Mouse (Mus musculus): ENCODE measurements at regions not wholly inside any gene's neighbourhood (a gene's known extent, or its start where the extent isn't known, plus 50 kb on each side); places are given as distances from the start of the nearest gene placed in this dataset.

DNA sequence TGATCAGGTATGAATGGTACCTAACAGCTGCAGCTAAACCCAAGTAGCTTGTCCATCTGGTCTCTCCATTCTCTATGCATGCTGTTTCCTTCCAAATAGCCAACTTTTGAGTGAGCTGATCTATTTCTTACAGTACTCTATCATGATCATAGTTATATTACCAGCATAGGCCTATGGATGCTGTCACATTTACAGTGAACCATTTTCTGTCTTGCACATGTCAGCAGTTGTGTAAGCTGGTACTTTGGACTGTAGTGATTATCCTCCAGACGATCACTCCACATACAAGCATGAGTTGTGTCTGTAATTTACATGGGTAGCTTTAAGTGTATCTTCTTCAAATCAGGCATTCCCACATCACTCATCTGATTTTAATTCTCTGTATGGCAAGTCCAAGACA lies 158.2 kb upstream of the Mctp2 start:
- no peak for TF ChIP-seq CTCF (IDR thresholded peaks at IDR 0.05)
- ChIA-PET POLR2A (no interaction called here), CTCF (interaction anchor here (1.6 kb wide), 1 partner anchor 22 kb away, joined by 3 read pairs; no protein-coding TSS in a partner anchor)
- no peak for DNase-seq (ENCODE audit: low read depth, low spot score)
- no peaks in the 10 kb centered on the region for H3K27me3 ChIP-seq
- no peak for ATAC-seq
- in situ Hi-C loops (cut with MboI; ENCODE audit: low pct_unique_long_range_greater_than_20kb): no loop called here

DNA sequence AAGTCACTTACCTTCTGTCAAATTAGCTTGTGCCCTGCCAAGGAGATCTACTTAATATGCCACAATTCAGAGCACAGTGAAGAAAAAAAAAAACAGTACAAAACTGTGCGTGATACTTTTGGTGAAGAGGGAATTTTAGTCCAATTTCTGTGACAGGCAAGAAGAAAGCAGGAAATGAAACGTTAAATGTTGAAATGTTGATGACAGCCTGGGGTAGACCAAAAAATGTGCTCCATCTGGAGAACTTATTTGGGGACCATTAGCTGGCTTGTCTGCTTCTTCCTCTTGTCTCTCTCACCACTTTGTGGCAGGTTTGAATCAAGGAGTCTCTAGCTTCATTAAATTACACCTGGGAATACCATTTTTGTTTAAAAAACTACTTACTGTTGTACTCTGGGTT lies 163.3 kb upstream of the Mctp2 start:
- ChIA-PET POLR2A (no interaction called here), CTCF (interaction anchor here (1.2 kb wide), 1 partner anchor 22 kb away, joined by 3 read pairs; no protein-coding TSS in a partner anchor)
- DNase-seq (ENCODE audit: low read depth, low spot score) (no peak), ATAC-seq (no peak)
- no peaks in the 10 kb centered on the region for H3K27me3 ChIP-seq
- in situ Hi-C loops (cut with MboI; ENCODE audit: low pct_unique_long_range_greater_than_20kb): no loop called here
- TF ChIP-seq CTCF (IDR thresholded peaks at IDR 0.05): no peak

DNA sequence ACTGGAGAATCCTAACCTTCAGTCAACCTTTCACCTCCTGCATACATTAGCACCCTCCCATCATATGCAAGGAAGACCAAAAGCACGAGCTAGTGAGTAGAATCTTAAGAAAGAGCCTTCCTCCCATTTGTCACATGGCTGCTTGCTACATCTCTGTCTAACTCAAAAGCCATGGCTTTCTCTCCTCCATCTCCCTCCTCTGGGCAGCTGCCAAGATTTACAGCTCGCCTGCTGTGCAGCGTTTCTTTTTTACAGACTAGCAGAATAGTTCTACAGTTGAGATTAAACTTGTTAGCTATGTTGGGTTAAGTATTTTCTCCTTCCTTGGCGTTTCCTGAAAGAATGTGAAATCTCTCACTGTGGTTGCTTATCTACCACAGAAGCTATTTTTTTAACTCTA lies 168.3 kb upstream of the Mctp2 start:
- ChIA-PET CTCF (interaction anchor here (1.3 kb wide), 1 partner anchor 44 kb away, joined by 3 read pairs; no protein-coding TSS in a partner anchor), POLR2A (no interaction called here)
- TF ChIP-seq CTCF (IDR thresholded peaks at IDR 0.05): no peak
- in situ Hi-C loops (cut with MboI; ENCODE audit: low pct_unique_long_range_greater_than_20kb): no loop called here
- DNase-seq (ENCODE audit: low read depth, low spot score) (no peak), ATAC-seq (no peak)
- H3K27me3 ChIP-seq: no peaks in the 10 kb centered on the region

DNA sequence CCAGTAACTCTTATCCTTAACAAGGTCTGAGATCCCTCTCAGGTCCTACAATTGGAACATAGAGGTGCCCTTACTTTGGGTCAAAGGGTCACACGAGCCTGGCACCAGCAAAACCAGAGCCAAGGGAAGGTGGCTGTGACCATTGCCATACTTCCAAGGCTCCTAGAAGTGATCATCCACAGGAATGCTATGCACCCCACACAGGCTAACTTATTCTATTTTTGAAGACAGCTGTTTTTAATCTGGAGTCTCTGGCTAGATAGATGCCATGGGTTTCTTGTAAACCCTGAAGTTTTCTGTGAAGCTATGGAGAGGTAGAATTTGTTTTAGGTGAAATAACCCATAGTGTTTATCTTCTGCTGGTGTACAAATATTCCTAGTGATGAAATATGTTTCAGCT lies 172.5 kb upstream of the Mctp2 start:
- ATAC-seq (no peak), DNase-seq (ENCODE audit: low read depth, low spot score) (no peak)
- TF ChIP-seq CTCF (IDR thresholded peaks at IDR 0.05): no peak
- H3K27me3 ChIP-seq: no peaks in the 10 kb centered on the region
- ChIA-PET CTCF (interaction anchor here (1.6 kb wide), 1 partner anchor 8 kb away, joined by 4 read pairs; no protein-coding TSS in a partner anchor), POLR2A (no interaction called here)
- in situ Hi-C loops (cut with MboI; ENCODE audit: low pct_unique_long_range_greater_than_20kb): no loop called here

DNA sequence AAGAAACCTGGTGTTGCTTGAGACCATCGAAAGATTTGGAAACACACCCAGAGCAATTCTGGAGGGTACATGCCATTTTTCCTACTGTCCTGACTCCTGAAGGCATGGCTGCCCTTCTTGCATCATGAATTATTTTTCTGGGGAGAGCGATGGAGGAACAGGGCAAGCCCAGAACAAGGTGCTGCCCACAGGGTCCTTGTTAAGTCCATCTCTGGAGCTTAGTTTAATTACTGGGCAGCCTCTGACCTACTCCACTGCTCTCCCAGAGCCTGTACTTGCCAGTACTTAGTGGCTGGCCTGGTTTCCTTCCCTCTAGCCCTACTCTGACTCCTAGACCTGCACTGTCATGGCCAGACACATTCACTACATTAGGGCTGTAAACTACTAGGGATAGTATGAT lies 174.9 kb upstream of the Mctp2 start:
- no peak for ATAC-seq
- in situ Hi-C loops (cut with MboI; ENCODE audit: low pct_unique_long_range_greater_than_20kb): no loop called here
- POLR2A ChIA-PET: no interaction called here

DNA sequence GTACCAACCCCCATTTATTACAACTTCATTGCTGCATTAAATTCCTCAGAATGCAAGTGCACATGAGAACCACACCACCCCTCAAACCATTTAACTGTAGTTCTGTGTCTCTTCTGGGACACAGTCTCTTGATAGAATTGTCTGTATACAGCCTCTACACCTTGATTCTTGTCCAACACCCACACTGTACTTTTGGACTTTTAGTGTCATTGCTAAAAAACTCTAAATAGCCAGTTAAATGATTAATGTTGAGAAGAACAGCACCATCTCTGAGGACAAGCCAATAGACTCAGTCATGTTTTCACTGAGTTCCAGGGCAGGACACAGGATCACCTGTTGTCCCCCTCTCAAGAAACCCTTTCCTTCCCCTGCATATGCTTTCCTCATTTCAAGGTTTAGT lies 183.8 kb upstream of the Mctp2 start:
- ATAC-seq (no peak), DNase-seq (ENCODE audit: low read depth, low spot score) (no peak)
- in situ Hi-C loops (cut with MboI; ENCODE audit: low pct_unique_long_range_greater_than_20kb): no loop called here
- no peaks in the 10 kb centered on the region for H3K27me3 ChIP-seq
- CTCF ChIA-PET: no interaction called here
- TF ChIP-seq CTCF (IDR thresholded peaks at IDR 0.05): no peak
- POLR2A ChIA-PET: interaction anchor here (0.7 kb wide), 1 partner anchor 374 kb away, joined by 3 read pairs; no protein-coding TSS in a partner anchor

More for the DNA sequence above, 174.9 kb upstream of the Mctp2 start:
- TF ChIP-seq CTCF (IDR thresholded peaks at IDR 0.05): no peak
- H3K27me3 ChIP-seq: no peaks in the 10 kb centered on the region
- CTCF ChIA-PET: no interaction called here
- DNase-seq (ENCODE audit: low read depth, low spot score): no peak

DNA sequence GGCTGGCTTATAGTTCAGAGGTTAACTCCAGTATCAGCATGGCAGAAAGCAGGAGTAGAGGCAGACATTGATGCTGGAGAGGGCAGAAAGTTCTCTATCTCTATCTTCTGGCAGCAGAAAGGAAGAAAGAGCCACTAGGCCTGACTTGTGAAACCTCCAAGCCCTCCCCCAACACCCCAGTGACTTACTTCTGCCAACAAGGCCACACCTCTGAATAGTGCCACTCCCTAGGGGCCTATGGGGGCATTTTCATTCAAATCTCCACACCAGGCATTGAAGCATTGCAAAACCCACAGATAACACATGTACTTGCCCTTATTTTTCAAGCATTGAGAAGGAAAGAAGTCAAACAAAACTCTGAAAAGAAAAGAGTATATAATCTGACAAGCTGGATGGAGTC lies 186.9 kb upstream of the Mctp2 start:
- POLR2A ChIA-PET: no interaction called here
- in situ Hi-C loops (cut with MboI; ENCODE audit: low pct_unique_long_range_greater_than_20kb): no loop called here
- TF ChIP-seq CTCF (IDR thresholded peaks at IDR 0.05): no peak
- H3K27me3 ChIP-seq: no peaks in the 10 kb centered on the region
- CTCF ChIA-PET: no interaction called here
- DNase-seq (ENCODE audit: low read depth, low spot score): no peak
- ATAC-seq: no peak

DNA sequence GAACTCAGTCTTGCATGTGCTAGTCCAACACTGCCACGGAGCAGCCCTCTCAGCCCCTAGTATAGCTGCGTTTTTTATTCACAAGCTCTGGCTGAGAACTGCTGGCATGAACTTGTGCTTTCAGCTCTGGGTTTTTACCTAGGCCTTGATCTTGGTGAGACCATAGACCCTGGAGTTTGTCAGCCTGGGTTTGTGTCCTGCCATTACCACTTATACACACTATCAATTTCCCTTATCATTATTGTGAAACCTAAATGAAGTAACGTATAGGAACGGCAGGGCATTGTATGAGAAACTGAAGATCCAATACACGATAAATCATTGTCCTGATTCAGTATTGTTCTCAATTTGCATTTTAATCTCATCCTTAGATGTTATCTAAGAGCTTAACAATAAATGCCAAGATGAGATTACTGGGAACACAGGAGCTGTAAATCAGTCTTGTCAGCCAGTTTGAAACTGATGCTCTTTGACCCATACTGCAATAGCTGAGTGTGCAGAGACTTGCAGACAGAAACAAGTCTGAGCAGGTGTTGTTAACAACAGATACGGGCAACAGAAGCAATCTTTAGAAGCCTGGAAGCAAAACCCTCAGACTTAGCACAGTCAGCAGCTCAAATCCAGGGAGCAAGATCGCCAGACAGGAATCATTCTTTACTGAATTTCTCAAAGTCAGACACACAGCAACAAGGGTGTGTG lies 190.7 kb upstream of the Mctp2 start:
- POLR2A ChIA-PET: no interaction called here
- in situ Hi-C loops (cut with MboI; ENCODE audit: low pct_unique_long_range_greater_than_20kb): no loop called here
- CTCF ChIA-PET: no interaction called here
- ATAC-seq (no peak), DNase-seq (ENCODE audit: low read depth, low spot score) (no peak)
- TF ChIP-seq CTCF (IDR thresholded peaks at IDR 0.05): no peak
- H3K27me3 ChIP-seq: no peaks in the 10 kb centered on the region

DNA sequence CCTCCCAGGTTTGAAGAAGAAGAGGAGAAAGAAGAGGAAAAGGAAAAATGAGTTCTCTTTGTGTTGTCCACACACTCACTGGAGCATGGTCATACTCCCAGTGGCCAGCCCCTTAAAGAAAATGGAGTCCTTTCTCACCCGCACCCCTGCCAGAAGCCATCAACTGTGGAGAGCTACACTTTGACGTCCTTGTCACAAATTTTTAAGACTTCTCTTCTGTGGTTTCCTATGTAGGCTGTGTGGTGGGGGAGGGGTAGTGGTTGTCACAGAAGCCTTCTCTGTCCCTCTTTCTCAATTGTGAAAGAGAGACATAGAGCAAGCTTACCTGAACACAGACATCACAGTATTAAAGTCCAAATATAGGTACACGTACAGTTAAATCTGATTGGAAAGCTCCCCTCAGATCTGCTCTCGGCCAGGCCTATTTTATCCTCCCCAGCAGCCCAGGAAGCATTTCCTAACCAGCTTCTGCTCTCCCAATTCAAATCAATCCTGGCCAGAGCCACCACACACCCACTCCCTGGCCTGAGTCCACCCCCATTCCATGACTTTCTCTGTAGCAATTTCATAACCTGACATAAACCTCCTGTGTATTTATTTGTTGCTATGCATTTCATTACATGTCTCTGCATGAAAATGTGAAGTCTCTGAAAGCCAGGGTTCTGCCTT lies 192.3 kb upstream of the Mctp2 start:
- no peak for ATAC-seq
- no peak for DNase-seq (ENCODE audit: low read depth, low spot score)
- no peak for TF ChIP-seq CTCF (IDR thresholded peaks at IDR 0.05)
- CTCF ChIA-PET: interaction anchor here (1.4 kb wide), 1 partner anchor 54 kb away, joined by 3 read pairs; no protein-coding TSS in a partner anchor
- POLR2A ChIA-PET: no interaction called here
- H3K27me3 ChIP-seq: no peaks in the 10 kb centered on the region
- in situ Hi-C loops (cut with MboI; ENCODE audit: low pct_unique_long_range_greater_than_20kb): no loop called here

DNA sequence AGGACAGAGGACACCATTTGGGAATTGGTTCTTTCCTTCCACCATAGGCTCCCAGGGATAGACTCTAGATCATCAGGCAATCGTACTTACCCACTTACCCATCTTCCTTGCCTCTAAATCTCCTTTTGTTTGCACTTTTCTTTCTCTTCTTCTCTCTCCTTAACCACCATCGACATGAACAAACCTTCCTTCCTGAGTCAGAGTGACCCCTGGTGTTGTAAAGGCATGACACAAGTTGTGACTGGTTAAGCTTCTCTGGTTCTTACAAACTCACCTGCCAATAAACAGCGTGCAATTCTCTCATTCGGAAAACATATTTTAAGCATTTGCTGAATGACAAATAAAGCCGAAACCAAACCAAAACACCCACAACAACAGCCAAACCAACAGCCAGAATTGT lies 193.4 kb upstream of the Mctp2 start:
- DNase-seq (ENCODE audit: low read depth, low spot score): no peak
- TF ChIP-seq CTCF (IDR thresholded peaks at IDR 0.05): no peak
- no peaks in the 10 kb centered on the region for H3K27me3 ChIP-seq
- no peak for ATAC-seq
- ChIA-PET POLR2A (no interaction called here), CTCF (no interaction called here)
- in situ Hi-C loops (cut with MboI; ENCODE audit: low pct_unique_long_range_greater_than_20kb): no loop called here

DNA sequence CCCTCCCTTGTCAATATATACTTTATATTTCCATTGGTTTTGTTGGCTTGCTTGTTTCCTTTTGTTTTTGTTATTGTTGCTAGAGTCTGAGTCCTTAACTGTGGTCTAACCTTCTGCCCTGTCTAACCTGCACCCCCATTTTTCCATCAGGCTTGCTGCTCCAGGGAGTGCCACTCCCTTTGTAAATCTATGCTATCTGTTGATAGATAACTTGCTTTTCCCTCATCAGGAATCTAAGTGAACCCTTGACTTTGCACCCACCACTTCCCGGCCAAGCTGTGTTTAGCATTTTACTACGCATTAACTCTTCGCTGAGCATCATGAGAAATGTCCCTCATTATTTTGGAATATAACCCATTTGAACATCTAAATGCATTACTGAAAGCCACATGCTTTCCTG lies 193.8 kb upstream of the Mctp2 start:
- DNase-seq (ENCODE audit: low read depth, low spot score) (no peak), ATAC-seq (no peak)
- CTCF ChIA-PET: no interaction called here
- no peak for TF ChIP-seq CTCF (IDR thresholded peaks at IDR 0.05)
- POLR2A ChIA-PET: no interaction called here
- H3K27me3 ChIP-seq: no peaks in the 10 kb centered on the region
- in situ Hi-C loops (cut with MboI; ENCODE audit: low pct_unique_long_range_greater_than_20kb): no loop called here

All from Patski (cell line).